Mouse (Mus musculus): ENCODE data around the gene Gm5901. TPM values are rescaled to one million over a fixed set of nuclear protein-coding genes. Genes with fewer than 3 reads are reported as not detected.
A peak's percentile ranks its signal among the peaks of the same experiment; 100 is the strongest.

Gm5901 gene
- polyA plus RNA-seq, 1 experiment from 2014 or later, result not detected

- H3K27me3 ChIP-seq (replicated peaks; ENCODE audit: control insufficient read depth, insufficient read depth, low read length), result no peaks in the 10 kb centered on the region
- ATAC-seq, result peak; percentile 42; the same call in 1 of the 2 replicates
- no peak overlapping the region for H3K27ac ChIP-seq (ENCODE audit: low read depth, low read length)
These were observed 43.3 kb downstream of the Gm5901 start for GRCm38 (mm10) chr7:105418106-105418505.

GRCm38 (mm10) chr7:105420903-105421302, 46.1 kb downstream of the Gm5901 start:
- no peaks in the 10 kb centered on the region for H3K9me3 ChIP-seq (ENCODE audit: control insufficient read depth, low read length)
- H3K36me3 ChIP-seq (ENCODE audit: control insufficient read depth, insufficient read depth, low read length), result no peaks in the 10 kb centered on the region
- no peak overlapping the region for H3K4me2 ChIP-seq (ENCODE audit: low read length)
- H3K4me1 ChIP-seq (ENCODE audit: control insufficient read depth, insufficient read depth, low read depth, low read length), result no peaks in the 10 kb centered on the region
- H3K9ac ChIP-seq (ENCODE audit: low read depth, low read length), result no peak overlapping the region
- no peak overlapping the region for H3K4me3 ChIP-seq (ENCODE audit: low read length)
- WGBS, result 69% methylated on average over 2 of the region's 2 CpGs
- no peak overlapping the region for H3K27ac ChIP-seq (ENCODE audit: low read depth, low read length)
- ATAC-seq, result no peak
- no peaks in the 10 kb centered on the region for H3K27me3 ChIP-seq (replicated peaks; ENCODE audit: control insufficient read depth, insufficient read depth, low read length)

More at GRCm38 (mm10) chr7:105418106-105418505, 43.3 kb downstream of the Gm5901 start:
- Histone ChIP-seq H3K4me3 (ENCODE audit: low read length) (no peak overlapping the region), H3K9me3 (ENCODE audit: control insufficient read depth, low read length) (no peaks in the 10 kb centered on the region), H3K4me1 (ENCODE audit: control insufficient read depth, insufficient read depth, low read depth, low read length) (no peaks in the 10 kb centered on the region), H3K36me3 (ENCODE audit: control insufficient read depth, insufficient read depth, low read length) (no peaks in the 10 kb centered on the region), H3K4me2 (ENCODE audit: low read length) (no peak overlapping the region), H3K9ac (ENCODE audit: low read depth, low read length) (no peak overlapping the region)
- 70% methylated on average over 5 of the region's 5 CpGs for WGBS

GRCm38 (mm10) chr7:105424368-105424767, 49.5 kb downstream of the Gm5901 start:
- no peak for ATAC-seq
- H3K27ac ChIP-seq (ENCODE audit: low read depth, low read length), result no peak overlapping the region
- peaks cover 2% of the 10 kb centered on the region; the same call in 1 of the 2 replicates for H3K27me3 ChIP-seq (replicated peaks; ENCODE audit: control insufficient read depth, insufficient read depth, low read length)
- H3K9me3 ChIP-seq (ENCODE audit: control insufficient read depth, low read length), result no peaks in the 10 kb centered on the region
- H3K4me1 ChIP-seq (ENCODE audit: control insufficient read depth, insufficient read depth, low read depth, low read length), result no peaks in the 10 kb centered on the region; the same call in 1 of the 2 replicates
- H3K4me2 ChIP-seq (ENCODE audit: low read length), result no peak overlapping the region
- no peak overlapping the region for H3K9ac ChIP-seq (ENCODE audit: low read depth, low read length)
- no peak overlapping the region for H3K4me3 ChIP-seq (ENCODE audit: low read length)
- WGBS, result 40% methylated on average over 5 of the region's 5 CpGs
- no peaks in the 10 kb centered on the region for H3K36me3 ChIP-seq (ENCODE audit: control insufficient read depth, insufficient read depth, low read length)

- Histone ChIP-seq H3K9me3 (ENCODE audit: control insufficient read depth, low read length) (no peaks in the 10 kb centered on the region), H3K4me2 (ENCODE audit: low read length) (peak within 1 kb of the TSS; percentile 77), H3K27ac (ENCODE audit: low read depth, low read length) (no peak within 1 kb of the TSS), H3K4me1 (ENCODE audit: control insufficient read depth, insufficient read depth, low read depth, low read length) (no peaks in the 10 kb centered on the region; the same call in 1 of the 2 replicates), H3K4me3 (ENCODE audit: low read length) (peak within 1 kb of the TSS; percentile 51), H3K36me3 (ENCODE audit: control insufficient read depth, insufficient read depth, low read length) (no peaks in the 10 kb centered on the region), H3K9ac (ENCODE audit: low read depth, low read length) (peak within 1 kb of the TSS; percentile 72), H3K27me3 (replicated peaks; ENCODE audit: control insufficient read depth, insufficient read depth, low read length) (peaks cover 2% of the 10 kb centered on the region; the same call in 1 of the 2 replicates)
- WGBS, result 2% methylated on average over 27 of the region's 31 CpGs
- ATAC-seq, result peak; percentile 88
These were observed 50.7 kb downstream of the Gm5901 start, which contains the start of gene Cckbr for GRCm38 (mm10) chr7:105425424-105426043. TSS of gene Cckbr (plus strand) at chr7:105425731.

GRCm38 (mm10) chr7:105426051-105426450, 51.2 kb downstream of the Gm5901 start:
- Histone ChIP-seq H3K27ac (ENCODE audit: low read depth, low read length) (no peak overlapping the region), H3K4me3 (ENCODE audit: low read length) (peak overlapping the region; percentile 51), H3K36me3 (ENCODE audit: control insufficient read depth, insufficient read depth, low read length) (no peaks in the 10 kb centered on the region), H3K4me1 (ENCODE audit: control insufficient read depth, insufficient read depth, low read depth, low read length) (no peaks in the 10 kb centered on the region; the same call in 1 of the 2 replicates), H3K9me3 (ENCODE audit: control insufficient read depth, low read length) (no peaks in the 10 kb centered on the region), H3K27me3 (replicated peaks; ENCODE audit: control insufficient read depth, insufficient read depth, low read length) (peaks cover 2% of the 10 kb centered on the region; the same call in 1 of the 2 replicates), H3K9ac (ENCODE audit: low read depth, low read length) (peak overlapping the region; percentile 72), H3K4me2 (ENCODE audit: low read length) (peak overlapping the region; percentile 77)
- 2% methylated on average over 8 of the region's 11 CpGs for WGBS
- peak; percentile 77; the same call in 1 of the 2 replicates for ATAC-seq

Other genes with a start within 250 kb of the Gm5901 start
- gene Olfr683, start 228.0 kb upstream of the Gm5901 start, polyA plus RNA-seq (2015; fragmentation: Nextera tagmentation; extraction: Ambion mirVana), result not detected in 2 replicates
- gene Olfr684, start 211.4 kb upstream of the Gm5901 start, polyA plus RNA-seq (2015; fragmentation: Nextera tagmentation; extraction: Ambion mirVana), result not detected in 2 replicates
- gene Olfr685, start 189.0 kb upstream of the Gm5901 start, polyA plus RNA-seq (2015; fragmentation: Nextera tagmentation; extraction: Ambion mirVana), result not detected in 2 replicates
- not detected in 2 replicates for gene Olfr686, start 167.6 kb upstream of the Gm5901 start, polyA plus RNA-seq (2015; fragmentation: Nextera tagmentation; extraction: Ambion mirVana)
- gene Olfr688, start 86.9 kb upstream of the Gm5901 start, polyA plus RNA-seq (2015; fragmentation: Nextera tagmentation; extraction: Ambion mirVana), result not detected in 2 replicates
- not detected in 2 replicates for gene Olfr689, start 63.9 kb upstream of the Gm5901 start, polyA plus RNA-seq (2015; fragmentation: Nextera tagmentation; extraction: Ambion mirVana)
- gene Olfr690, start 40.9 kb upstream of the Gm5901 start, polyA plus RNA-seq (2015; fragmentation: Nextera tagmentation; extraction: Ambion mirVana), result not detected in 2 replicates
- gene Olfr691, start 32.8 kb upstream of the Gm5901 start, polyA plus RNA-seq (2015; fragmentation: Nextera tagmentation; extraction: Ambion mirVana), result 0.18 and 0.44 TPM in 2 replicates
- gene Olfr692, start 6.8 kb upstream of the Gm5901 start, polyA plus RNA-seq (2015; fragmentation: Nextera tagmentation; extraction: Ambion mirVana), result not detected in 2 replicates
- 43.4 and 43.7 TPM in 2 replicates for gene Fam160a2, start 25.0 kb downstream of the Gm5901 start, polyA plus RNA-seq (2015; fragmentation: Nextera tagmentation; extraction: Ambion mirVana)
- 0.17 TPM in 1 of 2 replicates, not detected in the other for gene Cnga4, start 29.5 kb downstream of the Gm5901 start, polyA plus RNA-seq (2015; fragmentation: Nextera tagmentation; extraction: Ambion mirVana)
- gene Cckbr, start 50.7 kb downstream of the Gm5901 start, polyA plus RNA-seq (2015; fragmentation: Nextera tagmentation; extraction: Ambion mirVana), result 7.7 and 8.1 TPM in 2 replicates
- gene Cavin3, start 107.3 kb downstream of the Gm5901 start, polyA plus RNA-seq (2015; fragmentation: Nextera tagmentation; extraction: Ambion mirVana), result 43.0 TPM in 2 replicates
- gene Smpd1, start 179.3 kb downstream of the Gm5901 start, polyA plus RNA-seq (2015; fragmentation: Nextera tagmentation; extraction: Ambion mirVana), result 110 and 111 TPM in 2 replicates
- 344 and 354 TPM in 2 replicates for gene Apbb1, start 206.6 kb downstream of the Gm5901 start, polyA plus RNA-seq (2015; fragmentation: Nextera tagmentation; extraction: Ambion mirVana)
- 0.18 and 0.20 TPM in 2 replicates for gene Hpx, start 225.1 kb downstream of the Gm5901 start, polyA plus RNA-seq (2015; fragmentation: Nextera tagmentation; extraction: Ambion mirVana)

Measured in hindbrain, embryonic 16.5 days (tissue).